Mouse (Mus musculus): ENCODE results near the gene Ctu2. TPM values are rescaled to one million over a fixed set of nuclear protein-coding genes. Genes with fewer than 3 reads are reported as not detected.

Gene Ctu2
- polyA plus RNA-seq, 1 experiment from 2014 or later = 69.2 TPM

GRCm38 (mm10) chr8:122470691-122471090, 5.3 kb upstream of the Ctu2 start:
- Histone ChIP-seq H3K4me1 (replicated peaks) (peaks cover 16% of the 10 kb centered on the region), H3K4me2 (no peak overlapping the region), H3K27me3 (no peaks in the 10 kb centered on the region), H3K27ac (no peak overlapping the region), H3K9ac (0 out of 2 replicates have a peak overlapping the region, but pooled peaks have one; percentile 3), H3K9me3 (no peaks in the 10 kb centered on the region), H3K36me3 (peaks cover 70% of the 10 kb centered on the region), H3K4me3 (no peak overlapping the region)
- ATAC-seq (ENCODE audit: low FRiP score) = no peak
- WGBS = 84% methylated on average over 5 of the region's 5 CpGs

GRCm38 (mm10) chr8:122473911-122474421, 2.0 kb upstream of the Ctu2 start:
- Histone ChIP-seq H3K9ac (no peak overlapping the region), H3K9me3 (no peaks in the 10 kb centered on the region), H3K27ac (no peak overlapping the region), H3K4me2 (no peak overlapping the region), H3K4me1 (replicated peaks) (peaks cover 29% of the 10 kb centered on the region), H3K36me3 (peaks cover 55% of the 10 kb centered on the region), H3K4me3 (no peak overlapping the region), H3K27me3 (no peaks in the 10 kb centered on the region)
- ATAC-seq (ENCODE audit: low FRiP score) = no peak
- 94% methylated on average over 8 of the region's 8 CpGs for WGBS

GRCm38 (mm10) chr8:122474951-122475560, 887 bp upstream of the Ctu2 start:
- H3K27ac ChIP-seq = peak overlapping the region; percentile 88; the same call in 1 of the 2 replicates
- no peaks in the 10 kb centered on the region for H3K27me3 ChIP-seq
- peaks cover 29% of the 10 kb centered on the region for H3K4me1 ChIP-seq (replicated peaks)
- no peaks in the 10 kb centered on the region for H3K9me3 ChIP-seq
- H3K4me2 ChIP-seq = peak overlapping the region; percentile 98
- 0 out of 2 replicates have a peak, but pooled peaks have one; percentile 4 for ATAC-seq (ENCODE audit: low FRiP score)
- H3K4me3 ChIP-seq = peak overlapping the region; percentile 97
- H3K9ac ChIP-seq = peak overlapping the region; percentile 97
- peaks cover 55% of the 10 kb centered on the region for H3K36me3 ChIP-seq
- WGBS = 16% methylated on average over 16 of the region's 16 CpGs

GRCm38 (mm10) chr8:122482448-122482847, 6.5 kb downstream of the Ctu2 start:
- no peaks in the 10 kb centered on the region for H3K9me3 ChIP-seq
- H3K36me3 ChIP-seq = peaks cover 74% of the 10 kb centered on the region
- no peak overlapping the region for H3K9ac ChIP-seq
- H3K4me1 ChIP-seq (replicated peaks) = peaks cover 2% of the 10 kb centered on the region
- no peak overlapping the region for H3K27ac ChIP-seq
- no peak overlapping the region for H3K4me3 ChIP-seq
- no peak for ATAC-seq (ENCODE audit: low FRiP score)
- no peak overlapping the region for H3K4me2 ChIP-seq
- H3K27me3 ChIP-seq = no peaks in the 10 kb centered on the region
- WGBS = 97% methylated on average over 8 of the region's 8 CpGs

- Histone ChIP-seq H3K4me2 (no peak overlapping the region), H3K9ac (no peak overlapping the region), H3K9me3 (no peaks in the 10 kb centered on the region), H3K36me3 (peaks cover 60% of the 10 kb centered on the region), H3K4me1 (replicated peaks) (no peaks in the 10 kb centered on the region), H3K4me3 (no peak overlapping the region), H3K27ac (no peak overlapping the region), H3K27me3 (no peaks in the 10 kb centered on the region)
- 95% methylated on average over 7 of the region's 7 CpGs for WGBS
- ATAC-seq (ENCODE audit: low FRiP score) = no peak
Measured at GRCm38 (mm10) chr8:122483877-122484276, 7.9 kb downstream of the Ctu2 start.

GRCm38 (mm10) chr8:122484831-122485230, 8.9 kb downstream of the Ctu2 start:
- peaks cover 51% of the 10 kb centered on the region for H3K36me3 ChIP-seq

GRCm38 (mm10) chr8:122488387-122488786, 12.4 kb downstream of the Ctu2 start:
- H3K9ac ChIP-seq = no peak overlapping the region
- peaks cover 17% of the 10 kb centered on the region for H3K36me3 ChIP-seq
- H3K27ac ChIP-seq = no peak overlapping the region
- H3K27me3 ChIP-seq = no peaks in the 10 kb centered on the region
- no peaks in the 10 kb centered on the region for H3K9me3 ChIP-seq
- WGBS = 90% methylated on average over 9 of the region's 9 CpGs
- H3K4me1 ChIP-seq (replicated peaks) = no peaks in the 10 kb centered on the region
- no peak for ATAC-seq (ENCODE audit: low FRiP score)
- H3K4me2 ChIP-seq = no peak overlapping the region
- no peak overlapping the region for H3K4me3 ChIP-seq

More at GRCm38 (mm10) chr8:122484831-122485230, 8.9 kb downstream of the Ctu2 start:
- no peak overlapping the region for H3K27ac ChIP-seq
- H3K27me3 ChIP-seq = no peaks in the 10 kb centered on the region
- WGBS = 90% methylated on average over 12 of the region's 12 CpGs
- H3K4me3 ChIP-seq = no peak overlapping the region
- H3K9me3 ChIP-seq = no peaks in the 10 kb centered on the region
- no peaks in the 10 kb centered on the region for H3K4me1 ChIP-seq (replicated peaks)
- H3K9ac ChIP-seq = no peak overlapping the region
- ATAC-seq (ENCODE audit: low FRiP score) = no peak
- H3K4me2 ChIP-seq = no peak overlapping the region

- 88% methylated on average over 12 of the region's 12 CpGs for WGBS
- Histone ChIP-seq H3K4me2 (no peak overlapping the region), H3K9ac (no peak overlapping the region), H3K27ac (no peak overlapping the region), H3K27me3 (no peaks in the 10 kb centered on the region), H3K36me3 (no peaks in the 10 kb centered on the region), H3K4me1 (replicated peaks) (0 out of 2 replicates have a peak, but pooled peaks cover 3% of the 10 kb centered on the region), H3K9me3 (no peaks in the 10 kb centered on the region), H3K4me3 (no peak overlapping the region)
- ATAC-seq (ENCODE audit: low FRiP score) = no peak
Measured at GRCm38 (mm10) chr8:122497016-122497734, 21.2 kb downstream of the Ctu2 start.

GRCm38 (mm10) chr8:122497912-122498311, 22.0 kb downstream of the Ctu2 start:
- WGBS = 69% methylated on average over 17 of the region's 17 CpGs
- Histone ChIP-seq H3K27me3 (no peaks in the 10 kb centered on the region), H3K4me2 (no peak overlapping the region)

GRCm38 (mm10) chr8:122500856-122501255, 24.9 kb downstream of the Ctu2 start:
- Histone ChIP-seq H3K9ac (no peak overlapping the region), H3K27me3 (no peaks in the 10 kb centered on the region), H3K4me2 (no peak overlapping the region), H3K4me1 (replicated peaks) (peaks cover 3% of the 10 kb centered on the region; the same call in 1 of the 2 replicates), H3K9me3 (no peaks in the 10 kb centered on the region), H3K36me3 (no peaks in the 10 kb centered on the region), H3K4me3 (no peak overlapping the region), H3K27ac (no peak overlapping the region)
- no peak for ATAC-seq (ENCODE audit: low FRiP score)
- WGBS = 36% methylated on average over 10 of the region's 10 CpGs

More at GRCm38 (mm10) chr8:122497912-122498311, 22.0 kb downstream of the Ctu2 start:
- Histone ChIP-seq H3K4me3 (no peak overlapping the region), H3K36me3 (no peaks in the 10 kb centered on the region), H3K27ac (no peak overlapping the region), H3K4me1 (replicated peaks) (0 out of 2 replicates have a peak, but pooled peaks cover 3% of the 10 kb centered on the region), H3K9me3 (no peaks in the 10 kb centered on the region), H3K9ac (no peak overlapping the region)
- no peak for ATAC-seq (ENCODE audit: low FRiP score)

GRCm38 (mm10) chr8:122511552-122511951, 35.6 kb downstream of the Ctu2 start:
- 79% methylated on average over 16 of the region's 16 CpGs for WGBS
- Histone ChIP-seq H3K4me2 (no peak overlapping the region), H3K9me3 (no peaks in the 10 kb centered on the region), H3K27me3 (no peaks in the 10 kb centered on the region), H3K36me3 (no peaks in the 10 kb centered on the region), H3K4me1 (replicated peaks) (0 out of 2 replicates have a peak, but pooled peaks cover 2% of the 10 kb centered on the region), H3K4me3 (no peak overlapping the region), H3K9ac (no peak overlapping the region), H3K27ac (no peak overlapping the region)
- ATAC-seq (ENCODE audit: low FRiP score) = no peak

- Histone ChIP-seq H3K27me3 (no peaks in the 10 kb centered on the region), H3K9ac (no peak overlapping the region), H3K4me2 (no peak overlapping the region), H3K4me3 (no peak overlapping the region), H3K27ac (no peak overlapping the region), H3K9me3 (no peaks in the 10 kb centered on the region), H3K4me1 (replicated peaks) (peaks cover 6% of the 10 kb centered on the region), H3K36me3 (no peaks in the 10 kb centered on the region)
- no peak for ATAC-seq (ENCODE audit: low FRiP score)
- 80% methylated on average over 7 of the region's 7 CpGs for WGBS
Measured at GRCm38 (mm10) chr8:122512392-122512791, 36.4 kb downstream of the Ctu2 start.
